Mouse (Mus musculus): Measurements from ENCODE around the gene Zfp821.

- TF ChIP-seq CTCF (IDR thresholded peaks at IDR 0.05; ENCODE audit: low read depth) (no peak), EP300 (IDR thresholded peaks at IDR 0.05; ENCODE audit: low read depth) (no peak)
Measured at GRCm38 (mm10) chr8:109673596-109673995, 31.8 kb upstream of the Zfp821 start.

Data from heart, postnatal 0 days (tissue).